Mouse (Mus musculus): ENCODE measurements around the gene Klf12. TPM values are rescaled to one million over a fixed set of nuclear protein-coding genes. Genes with fewer than 3 reads are reported as not detected.
"Not testable (repeated sequence)": the region's sequence is repeated elsewhere in the genome, so short reads cannot be mapped to it uniquely, and the experiment has no call there.

Gene Klf12
- polyA plus RNA-seq, 1 experiment from 2014 or later = 5.7 TPM

- Histone ChIP-seq H3K9ac (ENCODE audit: low read length) (no peak overlapping the region), H3K4me3 (ENCODE audit: control insufficient read depth in 1 of 2, insufficient read depth in 1 of 2, low read depth in 1 of 2, low read length in 2 of 2) (no peak overlapping the region), H3K4me1 (ENCODE audit: control insufficient read depth in 2 of 2, insufficient read depth in 2 of 2, low read length in 2 of 2) (peaks cover 0 to 3% of the 10 kb centered on the region in 2 experiments; a peak in 1 of 4 replicates), H3K9me3 (ENCODE audit: control insufficient read depth, low read length) (peaks cover 4% of the 10 kb centered on the region; the same call in 1 of the 2 replicates), H3K36me3 (ENCODE audit: control insufficient read depth, insufficient read depth, low read length) (peaks cover 5% of the 10 kb centered on the region; the same call in 1 of the 2 replicates), H3K27ac (replicated peaks in 1 of 2; ENCODE audit: control insufficient read depth in 1 of 2, insufficient read depth in 1 of 2, low read depth in 2 of 2, low read length in 2 of 2) (no peak overlapping the region), H3K27me3 (ENCODE audit: control insufficient read depth, insufficient read depth, low read length) (no peaks in the 10 kb centered on the region), H3K4me2 (ENCODE audit: low read length) (no peak overlapping the region)
- 77% methylated on average over 5 of the region's 5 CpGs for WGBS
- no peak for ATAC-seq (ENCODE audit: insufficient number of reproducible peaks, insufficient read depth, low FRiP score, low read depth)
Observed at GRCm38 (mm10) chr14:99876791-99877578, 407.5 kb downstream of the Klf12 start.

- Histone ChIP-seq H3K4me3 (ENCODE audit: control insufficient read depth in 1 of 2, insufficient read depth in 1 of 2, low read depth in 1 of 2, low read length in 2 of 2) (no peak overlapping the region), H3K4me1 (ENCODE audit: control insufficient read depth in 2 of 2, insufficient read depth in 2 of 2, low read length in 2 of 2) (peaks cover 0 to 3% of the 10 kb centered on the region in 2 experiments; a peak in 1 of 4 replicates), H3K9ac (ENCODE audit: low read length) (no peak overlapping the region), H3K9me3 (ENCODE audit: control insufficient read depth, low read length) (peaks cover 4% of the 10 kb centered on the region; the same call in 1 of the 2 replicates), H3K27me3 (ENCODE audit: control insufficient read depth, insufficient read depth, low read length) (no peaks in the 10 kb centered on the region), H3K36me3 (ENCODE audit: control insufficient read depth, insufficient read depth, low read length) (peaks cover 5% of the 10 kb centered on the region; the same call in 1 of the 2 replicates), H3K27ac (replicated peaks in 1 of 2; ENCODE audit: control insufficient read depth in 1 of 2, insufficient read depth in 1 of 2, low read depth in 2 of 2, low read length in 2 of 2) (no peak overlapping the region), H3K4me2 (ENCODE audit: low read length) (no peak overlapping the region)
- WGBS = 76% methylated on average over 5 of the region's 5 CpGs
- ATAC-seq (ENCODE audit: insufficient number of reproducible peaks, insufficient read depth, low FRiP score, low read depth) = no peak
Observed at GRCm38 (mm10) chr14:99873725-99874124, 410.8 kb downstream of the Klf12 start.

- Histone ChIP-seq H3K4me1 (ENCODE audit: control insufficient read depth in 2 of 2, insufficient read depth in 2 of 2, low read length in 2 of 2) (peaks cover 6 to 18% of the 10 kb centered on the region in 2 experiments), H3K4me2 (ENCODE audit: low read length) (peak overlapping the region; percentile 19), H3K36me3 (ENCODE audit: control insufficient read depth, insufficient read depth, low read length) (no peaks in the 10 kb centered on the region), H3K4me3 (ENCODE audit: control insufficient read depth in 1 of 2, insufficient read depth in 1 of 2, low read depth in 1 of 2, low read length in 2 of 2) (no peak overlapping the region), H3K9me3 (ENCODE audit: control insufficient read depth, low read length) (no peaks in the 10 kb centered on the region), H3K9ac (ENCODE audit: low read length) (no peak overlapping the region), H3K27ac (replicated peaks in 1 of 2; ENCODE audit: control insufficient read depth in 1 of 2, insufficient read depth in 1 of 2, low read depth in 2 of 2, low read length in 2 of 2) (peak overlapping the region; percentile 9 to 20; a peak in 2 of 4 replicates), H3K27me3 (ENCODE audit: control insufficient read depth, insufficient read depth, low read length) (no peaks in the 10 kb centered on the region)
- no peak for ATAC-seq (ENCODE audit: insufficient number of reproducible peaks, insufficient read depth, low FRiP score, low read depth)
- WGBS = 16% methylated on average over 14 of the region's 14 CpGs
Observed at GRCm38 (mm10) chr14:99856158-99857011, 428.1 kb downstream of the Klf12 start.

GRCm38 (mm10) chr14:99854467-99854807, 430.0 kb downstream of the Klf12 start:
- H3K27ac ChIP-seq (replicated peaks in 1 of 2; ENCODE audit: control insufficient read depth in 1 of 2, insufficient read depth in 1 of 2, low read depth in 2 of 2, low read length in 2 of 2); H3K4me2 ChIP-seq (ENCODE audit: low read length); H3K9me3 ChIP-seq (ENCODE audit: control insufficient read depth, low read length); H3K9ac ChIP-seq (ENCODE audit: low read length); ATAC-seq (ENCODE audit: insufficient number of reproducible peaks, insufficient read depth, low FRiP score, low read depth); H3K36me3 ChIP-seq (ENCODE audit: control insufficient read depth, insufficient read depth, low read length); H3K27me3 ChIP-seq (ENCODE audit: control insufficient read depth, insufficient read depth, low read length); H3K4me3 ChIP-seq (ENCODE audit: control insufficient read depth in 1 of 2, insufficient read depth in 1 of 2, low read depth in 1 of 2, low read length in 2 of 2): not testable (repeated sequence)
- H3K4me1 ChIP-seq (ENCODE audit: control insufficient read depth in 2 of 2, insufficient read depth in 2 of 2, low read length in 2 of 2) = peaks cover 6 to 18% of the 10 kb centered on the region in 2 experiments

- not testable (repeated sequence) for H3K27ac ChIP-seq (replicated peaks in 1 of 2; ENCODE audit: control insufficient read depth in 1 of 2, insufficient read depth in 1 of 2, low read depth in 2 of 2, low read length in 2 of 2); H3K27me3 ChIP-seq (ENCODE audit: control insufficient read depth, insufficient read depth, low read length); H3K9me3 ChIP-seq (ENCODE audit: control insufficient read depth, low read length); H3K4me2 ChIP-seq (ENCODE audit: low read length); H3K9ac ChIP-seq (ENCODE audit: low read length); H3K36me3 ChIP-seq (ENCODE audit: control insufficient read depth, insufficient read depth, low read length); ATAC-seq (ENCODE audit: insufficient number of reproducible peaks, insufficient read depth, low FRiP score, low read depth); H3K4me3 ChIP-seq (ENCODE audit: control insufficient read depth in 1 of 2, insufficient read depth in 1 of 2, low read depth in 1 of 2, low read length in 2 of 2)
- H3K4me1 ChIP-seq (ENCODE audit: control insufficient read depth in 2 of 2, insufficient read depth in 2 of 2, low read length in 2 of 2) = peaks cover 6 to 18% of the 10 kb centered on the region in 2 experiments
- 29% methylated on average over 4 of the region's 4 CpGs for WGBS
Observed at GRCm38 (mm10) chr14:99853769-99854466, 430.6 kb downstream of the Klf12 start.

- 87% methylated on average over 10 of the region's 10 CpGs for WGBS
- H3K9me3 ChIP-seq (ENCODE audit: control insufficient read depth, low read length) = no peaks in the 10 kb centered on the region
- H3K9ac ChIP-seq (ENCODE audit: low read length) = no peak overlapping the region
- ATAC-seq (ENCODE audit: insufficient number of reproducible peaks, insufficient read depth, low FRiP score, low read depth) = no peak
- H3K4me1 ChIP-seq (ENCODE audit: control insufficient read depth in 2 of 2, insufficient read depth in 2 of 2, low read length in 2 of 2) = peaks cover 0 to 3% of the 10 kb centered on the region in 2 experiments; a peak in 2 of 4 replicates
- no peaks in the 10 kb centered on the region for H3K36me3 ChIP-seq (ENCODE audit: control insufficient read depth, insufficient read depth, low read length)
- H3K4me2 ChIP-seq (ENCODE audit: low read length) = no peak overlapping the region
- H3K27me3 ChIP-seq (ENCODE audit: control insufficient read depth, insufficient read depth, low read length) = no peaks in the 10 kb centered on the region
- no peak overlapping the region for H3K4me3 ChIP-seq (ENCODE audit: control insufficient read depth in 1 of 2, insufficient read depth in 1 of 2, low read depth in 1 of 2, low read length in 2 of 2)
- H3K27ac ChIP-seq (replicated peaks in 1 of 2; ENCODE audit: control insufficient read depth in 1 of 2, insufficient read depth in 1 of 2, low read depth in 2 of 2, low read length in 2 of 2) = no peak overlapping the region
Observed at GRCm38 (mm10) chr14:99850350-99850749, 434.1 kb downstream of the Klf12 start.

GRCm38 (mm10) chr14:99847502-99847901, 437.0 kb downstream of the Klf12 start:
- Histone ChIP-seq H3K9ac (ENCODE audit: low read length) (no peak overlapping the region), H3K36me3 (ENCODE audit: control insufficient read depth, insufficient read depth, low read length) (no peaks in the 10 kb centered on the region), H3K4me3 (ENCODE audit: control insufficient read depth in 1 of 2, insufficient read depth in 1 of 2, low read depth in 1 of 2, low read length in 2 of 2) (no peak overlapping the region), H3K4me2 (ENCODE audit: low read length) (no peak overlapping the region), H3K9me3 (ENCODE audit: control insufficient read depth, low read length) (no peaks in the 10 kb centered on the region), H3K27me3 (ENCODE audit: control insufficient read depth, insufficient read depth, low read length) (no peaks in the 10 kb centered on the region), H3K27ac (replicated peaks in 1 of 2; ENCODE audit: control insufficient read depth in 1 of 2, insufficient read depth in 1 of 2, low read depth in 2 of 2, low read length in 2 of 2) (no peak overlapping the region), H3K4me1 (ENCODE audit: control insufficient read depth in 2 of 2, insufficient read depth in 2 of 2, low read length in 2 of 2) (no peaks in the 10 kb centered on the region)
- WGBS = 61% methylated on average over 2 of the region's 2 CpGs
- no peak for ATAC-seq (ENCODE audit: insufficient number of reproducible peaks, insufficient read depth, low FRiP score, low read depth)
